Mouse (Mus musculus): ENCODE results near the gene Dynll2. TPM values are rescaled to one million over a fixed set of nuclear protein-coding genes. Genes with fewer than 3 reads are reported as not detected.
A peak's percentile ranks its signal among the peaks of the same experiment; 100 is the strongest.
"Not testable (repeated sequence)": the region's sequence is repeated elsewhere in the genome, so short reads cannot be mapped to it uniquely, and the experiment has no call there.

The Dynll2 gene
- polyA plus RNA-seq, 1 experiment from 2014 or later = 26.6 TPM

GRCm38 (mm10) chr11:87991806-87992205, 4.5 kb upstream of the Dynll2 start:
- DNase-seq (ENCODE audit: low spot score) = no peak

GRCm38 (mm10) chr11:87987861-87988260, 528 bp upstream of the Dynll2 start:
- no peak for DNase-seq (ENCODE audit: low spot score)

- DNase-seq (ENCODE audit: low spot score) = peak; percentile 67
Measured at GRCm38 (mm10) chr11:87986141-87986741, 1.1 kb downstream of the Dynll2 start.

GRCm38 (mm10) chr11:87985643-87986042, 1.7 kb downstream of the Dynll2 start:
- no peak for DNase-seq (ENCODE audit: low spot score)

GRCm38 (mm10) chr11:87984571-87984970, 2.8 kb downstream of the Dynll2 start:
- no peak for DNase-seq (ENCODE audit: low spot score)

- no peak for DNase-seq (ENCODE audit: low spot score)
Measured at GRCm38 (mm10) chr11:87978905-87979304, 8.4 kb downstream of the Dynll2 start.

GRCm38 (mm10) chr11:87977021-87977420, 10.3 kb downstream of the Dynll2 start:
- DNase-seq (ENCODE audit: low spot score) = not testable (repeated sequence)

GRCm38 (mm10) chr11:87974477-87975181, 12.7 kb downstream of the Dynll2 start:
- peak; percentile 76 for DNase-seq (ENCODE audit: low spot score)

GRCm38 (mm10) chr11:87973559-87974305, 13.6 kb downstream of the Dynll2 start:
- DNase-seq (ENCODE audit: low spot score) = peak; percentile 16

GRCm38 (mm10) chr11:87972829-87973228, 14.5 kb downstream of the Dynll2 start:
- DNase-seq (ENCODE audit: low spot score) = no peak

- peak; percentile 31 for DNase-seq (ENCODE audit: low spot score)
Measured at GRCm38 (mm10) chr11:87968356-87969122, 18.8 kb downstream of the Dynll2 start.

GRCm38 (mm10) chr11:87967692-87968289, 19.5 kb downstream of the Dynll2 start:
- peak; percentile 90 for DNase-seq (ENCODE audit: low spot score)

- peak; percentile 24 for DNase-seq (ENCODE audit: low spot score)
Measured at GRCm38 (mm10) chr11:87966214-87966613, 21.1 kb downstream of the Dynll2 start.

GRCm38 (mm10) chr11:87965293-87965692, 22.0 kb downstream of the Dynll2 start:
- no peak for DNase-seq (ENCODE audit: low spot score)

GRCm38 (mm10) chr11:87957066-87957465, 30.3 kb downstream of the Dynll2 start:
- peak; percentile 18 for DNase-seq (ENCODE audit: low spot score)

GRCm38 (mm10) chr11:87955144-87955543, 32.2 kb downstream of the Dynll2 start:
- DNase-seq (ENCODE audit: low spot score) = peak; percentile 46

- no peak for DNase-seq (ENCODE audit: low spot score)
Measured at GRCm38 (mm10) chr11:87949990-87950389, 37.3 kb downstream of the Dynll2 start.

GRCm38 (mm10) chr11:87935467-87935866, 51.9 kb downstream of the Dynll2 start:
- peak; percentile 4 for DNase-seq (ENCODE audit: low spot score)

GRCm38 (mm10) chr11:87933731-87934130, 53.6 kb downstream of the Dynll2 start:
- DNase-seq (ENCODE audit: low spot score) = no peak

GRCm38 (mm10) chr11:87930348-87930747, 57.0 kb downstream of the Dynll2 start:
- no peak for DNase-seq (ENCODE audit: low spot score)

Measured in thymus, postnatal 0 days (tissue).